Mouse (Mus musculus) gastrocnemius, postnatal 25 days (tissue): ENCODE results near the gene Teddm2. TPM values are rescaled to one million over a fixed set of nuclear protein-coding genes. Genes with fewer than 3 reads are reported as not detected.

Experiments used
- DNase-seq: peaks from one replicate; pipeline ENCODE4 v3.0.0; 2022
- microRNA-seq, 2 experiments: library from miRNA; unstranded; fragments of <30 nt; microRNA quantifications; one replicate each; pipeline ENCODE4 v1.2.0; 2021; ENCODE audit warnings: borderline replicate concordance in 2 of 2
- total RNA-seq, 2 experiments: library from RNA; stranded (reverse); gene quantifications; 1 replicate in 1 of 2; 2 replicates in 1 of 2; pipeline ENCODE4 v1.2.3; 2021

Teddm2 gene
- total RNA-seq, 2 experiments from 2014 or later: 1.6 to 2.3 TPM

- no peak for DNase-seq
Measured at GRCm38 (mm10) chr1:153830746-153831145, 69.3 kb downstream of the Teddm2 start.

DNA sequence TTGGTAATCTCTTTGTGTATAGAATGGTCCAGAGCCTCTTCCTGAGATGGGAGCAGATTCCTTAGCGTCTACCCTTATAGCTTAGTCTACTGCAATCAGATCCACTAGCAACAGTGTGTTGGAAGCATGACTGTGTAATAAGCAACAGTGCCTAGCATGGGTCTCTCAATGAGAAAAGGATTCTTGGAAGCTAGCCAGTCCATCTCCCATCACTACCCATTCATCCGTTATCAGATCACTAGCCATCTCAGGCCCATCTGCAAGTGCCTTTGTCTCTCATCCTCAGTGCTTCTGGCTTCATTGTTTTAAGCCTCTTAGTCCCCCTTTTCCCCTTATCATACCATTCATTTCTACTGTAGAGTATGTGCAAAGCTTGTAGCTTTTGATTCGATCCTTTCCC is 79.8 kb downstream of the Teddm2 start:
- no peak for DNase-seq

DNA sequence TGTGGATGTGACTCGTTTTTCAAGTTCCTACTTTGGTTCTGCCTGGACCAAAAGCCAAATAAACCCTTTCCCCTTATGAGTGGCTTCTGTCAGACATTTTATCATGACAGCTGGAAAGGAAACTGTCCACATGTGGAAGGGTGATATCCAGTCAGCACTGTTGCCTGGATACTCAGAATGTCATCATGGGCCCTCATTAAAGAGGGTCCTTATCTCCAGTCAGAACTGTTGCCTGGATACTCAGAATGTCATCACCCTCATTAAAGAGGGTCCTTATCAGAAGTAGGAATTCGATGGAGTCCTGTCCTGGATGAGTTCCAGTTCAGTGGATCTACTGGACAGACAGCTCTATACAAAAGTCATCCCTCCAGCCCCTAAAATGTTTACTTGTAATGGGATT is 85.8 kb downstream of the Teddm2 start:
- DNase-seq: no peak

- peak; percentile 21 for DNase-seq
Measured at GRCm38 (mm10) chr1:153807390-153807993, 92.5 kb downstream of the Teddm2 start.

DNA sequence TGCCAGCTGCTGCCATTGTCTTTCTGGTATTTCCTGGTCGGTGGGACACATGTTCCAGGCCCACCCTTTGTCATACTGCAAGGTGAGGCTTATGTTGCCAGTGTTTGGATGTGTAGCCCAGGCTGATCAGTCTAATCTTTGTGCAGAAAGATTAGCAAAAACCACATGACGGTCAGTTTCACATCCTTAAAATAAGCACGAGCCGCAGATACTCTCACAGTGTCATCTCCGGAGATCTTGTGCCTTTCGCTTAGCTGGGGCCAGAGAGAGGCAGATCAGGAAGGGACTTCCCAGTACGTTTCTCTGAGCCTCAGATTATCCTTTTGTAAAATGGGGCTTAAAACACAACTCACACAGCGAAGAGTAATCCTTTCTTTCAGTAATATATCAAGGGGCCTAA is 96.5 kb downstream of the Teddm2 start:
- no peak for DNase-seq

DNA sequence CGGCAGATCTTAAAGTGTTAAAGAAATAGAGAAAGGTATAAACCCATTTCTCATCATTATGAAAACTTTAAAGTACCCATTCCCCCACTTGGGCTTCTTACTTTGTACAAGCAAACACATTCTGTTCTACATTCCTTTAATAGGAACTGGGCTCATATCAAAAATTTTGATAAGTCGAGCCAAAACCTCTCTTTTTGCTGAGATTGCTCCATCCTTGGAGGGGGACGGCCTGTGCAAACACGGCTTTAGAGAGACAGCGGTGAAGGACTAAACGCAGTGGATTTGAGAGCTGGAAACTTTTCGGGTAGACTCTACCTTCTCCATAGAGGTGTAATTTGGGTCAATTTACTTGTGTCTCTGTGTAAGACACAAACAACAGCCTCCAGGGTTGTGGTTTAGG is 97.3 kb downstream of the Teddm2 start:
- DNase-seq: no peak

Small RNA genes within 50 kb of the gene (microRNA-seq; reads per million reads assigned to microRNA genes)
- 0.74 to 5.6 reads per million in 2 experiments for gene Mir8114

Other genes with a start within 250 kb of the Teddm2 start
- gene Rgs8, start 247.2 kb downstream of the Teddm2 start, total RNA-seq: under 1 TPM in 1 of 2 experiments, not detected in 1; 0.32 TPM
- 1 to 10 TPM; 1.1 to 1.6 TPM for gene Rgs16, start 159.9 kb downstream of the Teddm2 start, total RNA-seq
- 1 to 10 TPM; 1.5 to 3.2 TPM for gene Rnasel, start 150.8 kb downstream of the Teddm2 start, total RNA-seq
- not detected for gene Rgsl1, start 56.1 kb downstream of the Teddm2 start, total RNA-seq
- not detected for gene Teddm1b, start 25.9 kb downstream of the Teddm2 start, total RNA-seq
- gene Teddm1a, start 8.5 kb downstream of the Teddm2 start, total RNA-seq: not detected
- gene Glul, start 284 bp downstream of the Teddm2 start, total RNA-seq: 100 to 1,000 TPM; 232 to 471 TPM